Mouse (Mus musculus): ENCODE results near the gene Plpp1.

DNA sequence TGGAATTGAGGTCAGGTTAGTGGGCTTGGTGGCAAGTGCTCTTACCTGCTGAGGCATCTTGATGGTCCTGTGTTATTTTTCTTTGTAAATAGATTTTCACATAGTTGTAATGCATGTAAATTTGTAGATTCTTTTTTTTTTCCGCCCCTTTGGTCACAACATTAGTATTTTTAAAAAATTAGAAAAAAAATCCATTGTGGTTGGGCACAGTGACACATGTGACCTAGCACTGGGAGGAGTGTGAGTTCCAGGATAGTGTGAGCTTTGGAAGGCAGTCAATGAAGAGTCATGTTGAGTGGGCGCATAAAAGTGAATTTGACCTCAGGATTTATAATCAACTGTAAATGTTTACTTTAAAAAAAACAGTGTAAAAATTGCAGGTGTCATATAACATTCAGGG, 59.8 kb downstream of the Plpp1 start:
- TF ChIP-seq POLR2A (IDR thresholded peaks at IDR 0.05; ENCODE audit: borderline replicate concordance, extremely low read depth, insufficient read depth, insufficient read length, poor library complexity, severe bottlenecking) (no peak), CTCF (IDR thresholded peaks at IDR 0.05; ENCODE audit: borderline replicate concordance, extremely low read depth, insufficient read depth, insufficient read length) (no peak)
